ENCODE assay signal across 27 mouse cellular contexts in genomic region chr15:97104889-97105391, GRCm38 (mm10). TPM values are rescaled to one million over a fixed set of nuclear protein-coding genes. Genes with fewer than 3 reads are reported as not detected.
DNase-seq lines count a peak whose midpoint lies in the region; ATAC-seq lines count a peak whose summit lies in the region.
"Had no signal": no experiment of that assay in that cellular context is flagged by ENCODE, and none has a peak within 500 bp of the region (broad histone marks: within the 10 kb centered on the region; RNA-seq: fewer than 3 reads in every experiment).

No protein-coding gene starts in this region.

- no peak overlapping the region for H3K4me3 ChIP-seq in heart, embryonic 15.5 days
- H3K4me3 ChIP-seq: embryonic facial prominence, embryonic 13.5 days; forebrain, embryonic 10.5 days; forebrain, embryonic 15.5 days; hindbrain, embryonic 13.5 days; limb, embryonic 13.5 days; liver, embryonic 15.5 days; lung, embryonic 15.5 days; midbrain, embryonic 13.5 days had no signal

- H3K27me3 ChIP-seq in heart, embryonic 15.5 days: no peaks in the 10 kb centered on the region
- H3K27me3 ChIP-seq: embryonic facial prominence, embryonic 13.5 days; forebrain, embryonic 15.5 days; hindbrain, embryonic 13.5 days; limb, embryonic 13.5 days; liver, embryonic 15.5 days; lung, embryonic 15.5 days; midbrain, embryonic 13.5 days had no signal

- no peaks in the 10 kb centered on the region for H3K9me3 ChIP-seq in heart, embryonic 15.5 days (replicated peaks)
- H3K9me3 ChIP-seq: embryonic facial prominence, embryonic 13.5 days; forebrain, embryonic 10.5 days; forebrain, embryonic 15.5 days; hindbrain, embryonic 13.5 days; liver, embryonic 15.5 days; lung, embryonic 15.5 days; midbrain, embryonic 13.5 days had no signal

- intact Hi-C loops in heart, postnatal 14 days (cut with DNase I): no loop called here
- intact Hi-C loops in gastrocnemius, postnatal 14 days (cut with DNase I; ENCODE audit: low total_unique reads): no loop called here

- DNase-seq in heart, adult 8-10 months (ENCODE audit: low spot score): peak; percentile 3
- DNase-seq in heart, postnatal 14 days: no peak
- DNase-seq in lung, postnatal 14 days: peak; percentile 12
- no peak for DNase-seq in lung, postnatal 36 days
- peak; percentile 27 for DNase-seq in yolk sac, embryonic 10.5 days (ENCODE audit: low spot score)
- no peak for DNase-seq in gastrocnemius, postnatal 14 days
- DNase-seq in urinary bladder, adult 2 months (ENCODE audit: low spot score): no peak
- DNase-seq: adrenal gland, postnatal 25 days; cerebellum, adult 11-12 months; cerebellum, postnatal 10 days; gastrocnemius, postnatal 36 days; kidney, adult 11 months; kidney, postnatal 14 days; thymus, postnatal 14 days had no signal

- H3K27ac ChIP-seq in heart, embryonic 15.5 days: peak overlapping the region; percentile 47
- H3K27ac ChIP-seq: embryonic facial prominence, embryonic 13.5 days; forebrain, embryonic 10.5 days; forebrain, embryonic 15.5 days; hindbrain, embryonic 13.5 days; limb, embryonic 13.5 days; liver, embryonic 15.5 days; lung, embryonic 15.5 days; macrophage; midbrain, embryonic 13.5 days had no signal

- H3K4me1 ChIP-seq in heart, embryonic 15.5 days (replicated peaks): peaks cover 43% of the 10 kb centered on the region
- H3K4me1 ChIP-seq: forebrain, embryonic 10.5 days; forebrain, embryonic 15.5 days; hindbrain, embryonic 13.5 days; midbrain, embryonic 13.5 days had no signal

- ATAC-seq in heart, embryonic 15.5 days (replicated peaks; ENCODE audit: insufficient number of reproducible peaks, insufficient read depth, low FRiP score, low read depth): no peak
- ATAC-seq: CD4-positive, CD25-positive, alpha-beta regulatory T cell, adult 4 months; forebrain, embryonic 15.5 days; midbrain, embryonic 13.5 days had no signal

- no peak overlapping the region for H3K4me2 ChIP-seq in heart, embryonic 15.5 days
- H3K4me2 ChIP-seq: embryonic facial prominence, embryonic 13.5 days; forebrain, embryonic 15.5 days; hindbrain, embryonic 13.5 days; limb, embryonic 13.5 days; liver, embryonic 15.5 days; lung, embryonic 15.5 days; midbrain, embryonic 13.5 days had no signal

- 24% methylated on average over 3 of the region's 3 CpGs for WGBS in heart, embryonic 15.5 days

- H3K36me3 ChIP-seq in heart, embryonic 15.5 days: no peaks in the 10 kb centered on the region
- H3K36me3 ChIP-seq: embryonic facial prominence, embryonic 13.5 days; forebrain, embryonic 10.5 days; forebrain, embryonic 15.5 days; hindbrain, embryonic 13.5 days; limb, embryonic 13.5 days; liver, embryonic 15.5 days; lung, embryonic 15.5 days; midbrain, embryonic 13.5 days had no signal

- H3K9ac ChIP-seq in heart, embryonic 15.5 days: no peak overlapping the region
- H3K9ac ChIP-seq: embryonic facial prominence, embryonic 13.5 days; forebrain, embryonic 15.5 days; hindbrain, embryonic 13.5 days; limb, embryonic 13.5 days; liver, embryonic 15.5 days; lung, embryonic 15.5 days; midbrain, embryonic 13.5 days had no signal

RNA-seq across cellular contexts. Expression of gene Slc38a4, which starts 49.2 kb away (rescaled TPM):
- 1 to 10 TPM; 3.0 to 5.3 (median 3.7) TPM for total RNA-seq in heart, adult 8-10 months (2022)
- total RNA-seq in heart, postnatal 14 days (2021): 10 to 100 TPM; 19.7 to 30.1 TPM
- polyA plus RNA-seq in heart, embryonic 15.5 days (2015; fragmentation: Nextera tagmentation; extraction: Ambion mirVana): 94.8 and 103 TPM in 2 replicates
- total RNA-seq in gastrocnemius, postnatal 14 days (2021): 100 to 1,000 TPM; 171 to 183 TPM
- polyA plus RNA-seq in urinary bladder, adult 2 months (2012; rRNA removed): 4.1 and 4.9 TPM in 2 replicates
- total RNA-seq: common myeloid progenitor, adult 5-6 weeks; megakaryocyte-erythroid progenitor cell, adult 5-6 weeks had no signal
- polyA plus RNA-seq: CD4-positive, CD25-positive, alpha-beta regulatory T cell, adult 4 months; macrophage had no signal

Comparison
In these comparisons a context has a peak if more than half of its experiments do, and no peak if none do; other contexts are left out.
1. DNase-seq: peak in heart, adult 8-10 months (single experiment), lung, postnatal 14 days (single experiment) and yolk sac, embryonic 10.5 days (single experiment); none in heart, postnatal 14 days (0 of 2), lung, postnatal 36 days (single experiment), gastrocnemius, postnatal 14 days (single experiment) and urinary bladder, adult 2 months (single experiment).
2. RNA of gene Slc38a4, which starts 49.2 kb away (total RNA-seq): 171 to 183 TPM in gastrocnemius, postnatal 14 days; 19.7 to 30.1 TPM in heart, postnatal 14 days and 3.0 to 5.3 TPM in heart, adult 8-10 months; every median in the first group is over 4 times any median in the second.